Mouse (Mus musculus) gastrocnemius, postnatal 36 days (tissue): ENCODE measurements around the gene Tnpo1. TPM values are rescaled to one million over a fixed set of nuclear protein-coding genes. Genes with fewer than 3 reads are reported as not detected.

Experiments
- DNase-seq, 2 experiments: peaks; one replicate each; pipeline ENCODE4 v3.0.0; 2022
- intact Hi-C: fragments of 180-260 bp; cut with DNase I; formaldehyde crosslinking; loops from one replicate; pipeline ENCODE4 v1.15.1; 2025
- total RNA-seq, 2 experiments: library from RNA; stranded (reverse); gene quantifications; 2 replicates each; pipeline ENCODE4 v1.2.3; 2021

The Tnpo1 gene
- total RNA-seq, 2 experiments from 2014 or later = 29.3 to 30.8 TPM

- DNase-seq = no peak
- intact Hi-C loops = no loop called here
Observed at GRCm38 (mm10) chr13:98792864-98793263, 133.3 kb downstream of the Tnpo1 start.

GRCm38 (mm10) chr13:98791693-98792092, 134.5 kb downstream of the Tnpo1 start:
- no peak for DNase-seq

More at GRCm38 (mm10) chr13:98791693-98792092, 134.5 kb downstream of the Tnpo1 start:
- intact Hi-C loops = no loop called here

Other genes with a start within 250 kb of the Tnpo1 start
- gene Tmem171, start 231.6 kb downstream of the Tnpo1 start, total RNA-seq = under 1 TPM; 0.37 to 0.71 TPM
- 10 to 100 TPM; 20.2 TPM for gene Fcho2, start 110.9 kb downstream of the Tnpo1 start, total RNA-seq
- gene 1700024P04Rik, start 58.2 kb upstream of the Tnpo1 start, total RNA-seq = not detected